Mouse (Mus musculus) megakaryocyte, embryonic 14.5 days (primary cell): Measurements from ENCODE around the gene Ms4a4d. TPM values are rescaled to one million over a fixed set of nuclear protein-coding genes. Genes with fewer than 3 reads are reported as not detected.
"Not testable (repeated sequence)": the region's sequence is repeated elsewhere in the genome, so short reads cannot be mapped to it uniquely, and the experiment has no call there.

Experiments
- H3K27me3 ChIP-seq: replicated peaks from 2 replicates; pipeline ENCODE3; 2012; ENCODE audit warnings: inconsistent platforms
- H3K36me3 ChIP-seq: replicated peaks from 2 replicates; pipeline ENCODE3; 2012; ENCODE audit warnings: low read length, inconsistent platforms, mixed read lengths
- H3K4me1 ChIP-seq: 2 replicates; pipeline ENCODE4 v1.6.1; 2012; ENCODE audit warnings: inconsistent platforms
- H3K4me3 ChIP-seq: replicated peaks from 2 replicates; pipeline ENCODE3; 2012; ENCODE audit warnings: moderate library complexity, mild to moderate bottlenecking, inconsistent platforms
- H3K9me3 ChIP-seq: 2 replicates; pipeline ENCODE4 v1.6.1; 2012; ENCODE audit warnings: inconsistent platforms
- FLI1 ChIP-seq: IDR thresholded peaks from 2 replicates; pipeline ENCODE4 v1.6.1; 2012; ENCODE audit warnings: low read length, inconsistent platforms, mixed read lengths
- GATA1 ChIP-seq: IDR thresholded peaks from 3 replicates; pipeline ENCODE4 v1.6.1; 2012; ENCODE audit warnings: mixed read lengths, low read length, inconsistent platforms, borderline replicate concordance
- polyA plus RNA-seq: library from polyadenylated mRNA; stranded (reverse); fragments of >175 nt; gene quantifications from 2 replicates; pipeline ENCODE4 v1.2.3, GENCODE M21; 2012; ENCODE audit warnings: low replicate concordance; ENCODE audit not compliant: insufficient read depth

The Ms4a4d gene
- not detected in 2 replicates for polyA plus RNA-seq

GRCm38 (mm10) chr19:11536593-11536992 lies at the start of gene Ms4a4d:
Ms4a4d (plus strand) TSS chr19:11536801.
- TF ChIP-seq GATA1 (no peak), FLI1 (no peak)
- H3K36me3 ChIP-seq = no peaks in the 10 kb centered on the region
- no peaks in the 10 kb centered on the region for H3K4me1 ChIP-seq
- H3K27me3 ChIP-seq = no peaks in the 10 kb centered on the region
- H3K9me3 ChIP-seq = no peaks in the 10 kb centered on the region
- no peak within 1 kb of the TSS for H3K4me3 ChIP-seq

GRCm38 (mm10) chr19:11491406-11492189 lies 45.0 kb upstream of the Ms4a4d start:
- no peak overlapping the region for H3K4me3 ChIP-seq
- H3K27me3 ChIP-seq = no peaks in the 10 kb centered on the region
- no peaks in the 10 kb centered on the region for H3K36me3 ChIP-seq
- H3K9me3 ChIP-seq = no peaks in the 10 kb centered on the region
- TF ChIP-seq GATA1 (no peak), FLI1 (no peak)
- H3K4me1 ChIP-seq = no peaks in the 10 kb centered on the region

- Histone ChIP-seq H3K4me1 (no peaks in the 10 kb centered on the region), H3K36me3 (no peaks in the 10 kb centered on the region), H3K9me3 (no peaks in the 10 kb centered on the region), H3K27me3 (no peaks in the 10 kb centered on the region), H3K4me3 (no peak overlapping the region)
- no peak for TF ChIP-seq FLI1
- TF ChIP-seq GATA1 = no peak
These were observed 43.9 kb upstream of the Ms4a4d start for GRCm38 (mm10) chr19:11492671-11493070.

- no peak for TF ChIP-seq FLI1
- Histone ChIP-seq H3K4me1 (no peaks in the 10 kb centered on the region), H3K36me3 (no peaks in the 10 kb centered on the region), H3K9me3 (no peaks in the 10 kb centered on the region), H3K27me3 (no peaks in the 10 kb centered on the region), H3K4me3 (no peak overlapping the region)
These were observed 42.1 kb upstream of the Ms4a4d start for GRCm38 (mm10) chr19:11494519-11494918.

- no peaks in the 10 kb centered on the region for H3K27me3 ChIP-seq
- no peaks in the 10 kb centered on the region for H3K4me1 ChIP-seq
- no peaks in the 10 kb centered on the region for H3K36me3 ChIP-seq
- no peaks in the 10 kb centered on the region for H3K9me3 ChIP-seq
- TF ChIP-seq FLI1 (no peak), GATA1 (no peak)
- H3K4me3 ChIP-seq = no peak overlapping the region
These were observed 40.2 kb upstream of the Ms4a4d start for GRCm38 (mm10) chr19:11496361-11496760.

GRCm38 (mm10) chr19:11497300-11497699 lies 39.3 kb upstream of the Ms4a4d start:
- not testable (repeated sequence) for H3K4me1 ChIP-seq, H3K36me3 ChIP-seq, H3K27me3 ChIP-seq, H3K9me3 ChIP-seq, H3K4me3 ChIP-seq

- no peak overlapping the region for H3K4me3 ChIP-seq
- TF ChIP-seq GATA1 (no peak), FLI1 (no peak)
- no peaks in the 10 kb centered on the region for H3K9me3 ChIP-seq
- H3K27me3 ChIP-seq = no peaks in the 10 kb centered on the region
- H3K4me1 ChIP-seq = no peaks in the 10 kb centered on the region
- no peaks in the 10 kb centered on the region for H3K36me3 ChIP-seq
These were observed 35.8 kb upstream of the Ms4a4d start for GRCm38 (mm10) chr19:11500796-11501195.

- H3K4me3 ChIP-seq = no peak overlapping the region
- H3K9me3 ChIP-seq = no peaks in the 10 kb centered on the region
- no peaks in the 10 kb centered on the region for H3K4me1 ChIP-seq
- H3K27me3 ChIP-seq = no peaks in the 10 kb centered on the region
- no peaks in the 10 kb centered on the region for H3K36me3 ChIP-seq
- TF ChIP-seq FLI1 (no peak), GATA1 (no peak)
These were observed 35.3 kb upstream of the Ms4a4d start for GRCm38 (mm10) chr19:11501326-11501725.

GRCm38 (mm10) chr19:11504857-11505256 lies 31.7 kb upstream of the Ms4a4d start:
- Histone ChIP-seq H3K9me3 (no peaks in the 10 kb centered on the region), H3K27me3 (no peaks in the 10 kb centered on the region), H3K4me3 (no peak overlapping the region), H3K36me3 (no peaks in the 10 kb centered on the region), H3K4me1 (no peaks in the 10 kb centered on the region)
- no peak for TF ChIP-seq FLI1
- no peak for TF ChIP-seq GATA1

GRCm38 (mm10) chr19:11513458-11513857 lies 23.1 kb upstream of the Ms4a4d start:
- no peak overlapping the region for H3K4me3 ChIP-seq
- H3K9me3 ChIP-seq = no peaks in the 10 kb centered on the region
- TF ChIP-seq FLI1 (no peak), GATA1 (no peak)
- no peaks in the 10 kb centered on the region for H3K36me3 ChIP-seq
- H3K4me1 ChIP-seq = no peaks in the 10 kb centered on the region
- no peaks in the 10 kb centered on the region for H3K27me3 ChIP-seq
